Mouse (Mus musculus) midbrain, embryonic 16.5 days (tissue): Measurements from ENCODE around the gene Rab31. TPM values are rescaled to one million over a fixed set of nuclear protein-coding genes. Genes with fewer than 3 reads are reported as not detected.

Source experiments
- ATAC-seq: fragments of 200-750 bp; cut with Nextera tagmentation; 2 replicates; pipeline ENCODE4 v1.8.0; 2017; ENCODE audit warnings: moderate TSS enrichment
- H3K27ac ChIP-seq: fragments of 300-500 bp; sonication (generic); 2 replicates; pipeline ENCODE4 v1.5.1; 2014; ENCODE audit warnings: mild to moderate bottlenecking, low read length, mixed read lengths
- H3K27me3 ChIP-seq: fragments of 300-500 bp; sonication (generic); 2 replicates; pipeline ENCODE4 v1.6.1; 2014; ENCODE audit warnings: low read depth, low read length, mixed read lengths; ENCODE audit not compliant: control insufficient read depth, insufficient read depth
- H3K36me3 ChIP-seq: fragments of 300-500 bp; sonication (generic); 2 replicates; pipeline ENCODE4 v1.6.1; 2014; ENCODE audit warnings: mild to moderate bottlenecking, low read length, moderate library complexity, mixed read lengths; ENCODE audit not compliant: control insufficient read depth, insufficient read depth
- H3K4me1 ChIP-seq: fragments of 300-500 bp; sonication (generic); 2 replicates; pipeline ENCODE4 v1.6.1; 2014; ENCODE audit warnings: mild to moderate bottlenecking, low read length, mixed read lengths; ENCODE audit not compliant: control insufficient read depth, insufficient read depth
- H3K4me2 ChIP-seq: fragments of 300-500 bp; sonication (generic); 2 replicates; pipeline ENCODE4 v1.6.1; 2014; ENCODE audit warnings: mild to moderate bottlenecking, low read length, mixed read lengths
- H3K4me3 ChIP-seq: fragments of 300-500 bp; sonication (generic); 2 replicates; pipeline ENCODE4 v1.5.1; 2014; ENCODE audit warnings: low read depth, mild to moderate bottlenecking, low read length, moderate library complexity, mixed read lengths
- H3K9ac ChIP-seq: fragments of 300-500 bp; sonication (generic); 2 replicates; pipeline ENCODE4 v1.6.1; 2014; ENCODE audit warnings: low read depth, low read length, mixed read lengths
- H3K9me3 ChIP-seq: fragments of 300-500 bp; sonication (generic); replicated peaks from 2 replicates; pipeline ENCODE4 v1.6.1; 2014; ENCODE audit warnings: mild to moderate bottlenecking, low read length, mixed read lengths; ENCODE audit not compliant: control insufficient read depth, poor library complexity, severe bottlenecking
- WGBS: fragments of 180-500 bp; shearing (Covaris S2); extraction: QIAGEN DNeasy Blood & Tissue Kit; methylation state at CpG from one replicate; pipeline ENCODE4 v1.1.7; 2014; 5-methylcytosine and 5-hydroxymethylcytosine counted together
- polyA plus RNA-seq: library from polyadenylated mRNA; unstranded; fragments of >200 nt; fragmentation: Nextera tagmentation; extraction: Ambion mirVana; gene quantifications from 2 replicates; pipeline ENCODE4 v1.2.1, GENCODE M21; 2015

The Rab31 gene
- polyA plus RNA-seq, 1 experiment from 2014 or later: 79.4 TPM

- ATAC-seq: no peak
- H3K4me1 ChIP-seq: no peaks in the 10 kb centered on the region
- H3K27ac ChIP-seq: no peak overlapping the region
- H3K27me3 ChIP-seq: no peaks in the 10 kb centered on the region
- no peak overlapping the region for H3K4me3 ChIP-seq
- H3K4me2 ChIP-seq: no peak overlapping the region
- no peaks in the 10 kb centered on the region for H3K36me3 ChIP-seq
- H3K9ac ChIP-seq: no peak overlapping the region
- H3K9me3 ChIP-seq: no peaks in the 10 kb centered on the region; the same call in 1 of the 2 replicates
- WGBS: 84% methylated on average over 3 of the region's 3 CpGs
These were observed 96.6 kb downstream of the Rab31 start for GRCm38 (mm10) chr17:65675985-65676384.

GRCm38 (mm10) chr17:65674710-65675171 is 97.8 kb downstream of the Rab31 start:
- Histone ChIP-seq H3K4me2 (no peak overlapping the region), H3K27me3 (no peaks in the 10 kb centered on the region), H3K9ac (no peak overlapping the region), H3K36me3 (no peaks in the 10 kb centered on the region), H3K9me3 (no peaks in the 10 kb centered on the region; the same call in 1 of the 2 replicates), H3K4me1 (no peaks in the 10 kb centered on the region), H3K4me3 (no peak overlapping the region), H3K27ac (no peak overlapping the region)
- no peak for ATAC-seq
- 40% methylated on average over 1 of the region's 1 CpGs for WGBS

GRCm38 (mm10) chr17:65672926-65673325 is 99.6 kb downstream of the Rab31 start:
- H3K4me1 ChIP-seq: no peaks in the 10 kb centered on the region
- ATAC-seq: no peak

GRCm38 (mm10) chr17:65669061-65669460 is 103.5 kb downstream of the Rab31 start:
- Histone ChIP-seq H3K9ac (no peak overlapping the region), H3K9me3 (no peaks in the 10 kb centered on the region; the same call in 1 of the 2 replicates), H3K4me3 (no peak overlapping the region), H3K27ac (no peak overlapping the region), H3K27me3 (no peaks in the 10 kb centered on the region), H3K4me1 (no peaks in the 10 kb centered on the region), H3K4me2 (no peak overlapping the region), H3K36me3 (no peaks in the 10 kb centered on the region)
- 94% methylated on average over 4 of the region's 4 CpGs for WGBS
- ATAC-seq: no peak

More at GRCm38 (mm10) chr17:65672926-65673325, 99.6 kb downstream of the Rab31 start:
- Histone ChIP-seq H3K27me3 (no peaks in the 10 kb centered on the region), H3K36me3 (no peaks in the 10 kb centered on the region), H3K9me3 (no peaks in the 10 kb centered on the region; the same call in 1 of the 2 replicates), H3K4me3 (no peak overlapping the region), H3K4me2 (no peak overlapping the region), H3K27ac (no peak overlapping the region), H3K9ac (no peak overlapping the region)
- 96% methylated on average over 7 of the region's 7 CpGs for WGBS

DNA sequence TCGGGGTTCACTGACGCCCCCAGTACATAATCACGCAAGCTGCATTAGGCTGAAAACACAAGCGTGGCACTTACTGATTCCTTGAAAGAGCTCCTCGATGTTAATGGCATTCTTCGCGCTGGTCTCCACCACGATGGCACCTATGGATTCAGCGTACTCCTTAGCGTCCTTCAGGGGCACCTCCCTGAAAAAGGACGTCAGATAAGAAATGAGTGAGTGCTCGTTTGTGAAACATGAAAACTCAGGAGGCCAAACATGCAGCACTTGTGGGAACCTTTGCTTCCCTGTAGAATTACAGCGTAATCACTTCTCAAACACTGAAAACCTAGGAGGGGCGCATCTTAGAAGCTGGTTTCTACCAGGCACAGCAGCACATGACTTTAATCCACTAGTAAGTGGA is 104.8 kb downstream of the Rab31 start:
- no peak for ATAC-seq
- Histone ChIP-seq H3K9ac (no peak overlapping the region), H3K9me3 (no peaks in the 10 kb centered on the region), H3K36me3 (no peaks in the 10 kb centered on the region), H3K4me3 (no peak overlapping the region), H3K4me2 (no peak overlapping the region), H3K4me1 (0 out of 2 replicates have a peak, but pooled peaks cover 3% of the 10 kb centered on the region), H3K27ac (no peak overlapping the region), H3K27me3 (no peaks in the 10 kb centered on the region)
- 82% methylated on average over 14 of the region's 14 CpGs for WGBS

- H3K36me3 ChIP-seq: no peaks in the 10 kb centered on the region
- H3K27ac ChIP-seq: no peak overlapping the region
- no peak overlapping the region for H3K4me3 ChIP-seq
- H3K9ac ChIP-seq: no peak overlapping the region
- ATAC-seq: no peak
- 88% methylated on average over 17 of the region's 17 CpGs for WGBS
- H3K27me3 ChIP-seq: no peaks in the 10 kb centered on the region
- no peaks in the 10 kb centered on the region for H3K9me3 ChIP-seq
- H3K4me1 ChIP-seq: 0 out of 2 replicates have a peak, but pooled peaks cover 3% of the 10 kb centered on the region
- H3K4me2 ChIP-seq: no peak overlapping the region
These were observed 106.0 kb downstream of the Rab31 start for GRCm38 (mm10) chr17:65666388-65667161.

DNA sequence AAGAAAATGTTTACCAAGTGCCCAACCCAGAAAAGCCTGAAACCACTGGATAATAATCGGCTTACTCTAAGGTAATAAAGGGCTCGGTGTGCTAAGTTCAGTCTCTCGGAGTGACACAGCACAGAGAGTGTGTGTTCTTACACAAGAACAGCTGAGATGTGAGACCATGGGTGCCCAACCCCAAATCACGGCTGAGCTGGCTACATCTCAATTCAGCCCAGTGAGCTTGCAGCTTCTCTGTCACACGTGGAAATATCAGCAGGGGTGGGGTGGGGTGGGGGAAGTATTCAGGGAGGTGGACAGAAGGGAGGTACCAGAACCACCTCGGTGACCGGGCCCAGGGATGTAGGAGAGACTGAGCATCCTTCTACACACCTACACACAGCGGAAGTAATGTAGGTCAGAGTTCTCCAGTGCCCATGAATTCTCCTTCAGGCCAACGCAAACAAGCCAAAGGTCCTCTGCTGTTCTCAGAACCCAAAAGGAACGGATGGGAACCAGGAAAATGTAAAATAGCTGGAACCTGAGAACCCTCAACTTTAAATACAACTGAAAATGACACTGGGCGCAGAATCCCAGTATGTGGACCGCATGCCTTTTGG is 106.7 kb downstream of the Rab31 start:
- WGBS: 92% methylated on average over 12 of the region's 12 CpGs
- no peak for ATAC-seq

DNA sequence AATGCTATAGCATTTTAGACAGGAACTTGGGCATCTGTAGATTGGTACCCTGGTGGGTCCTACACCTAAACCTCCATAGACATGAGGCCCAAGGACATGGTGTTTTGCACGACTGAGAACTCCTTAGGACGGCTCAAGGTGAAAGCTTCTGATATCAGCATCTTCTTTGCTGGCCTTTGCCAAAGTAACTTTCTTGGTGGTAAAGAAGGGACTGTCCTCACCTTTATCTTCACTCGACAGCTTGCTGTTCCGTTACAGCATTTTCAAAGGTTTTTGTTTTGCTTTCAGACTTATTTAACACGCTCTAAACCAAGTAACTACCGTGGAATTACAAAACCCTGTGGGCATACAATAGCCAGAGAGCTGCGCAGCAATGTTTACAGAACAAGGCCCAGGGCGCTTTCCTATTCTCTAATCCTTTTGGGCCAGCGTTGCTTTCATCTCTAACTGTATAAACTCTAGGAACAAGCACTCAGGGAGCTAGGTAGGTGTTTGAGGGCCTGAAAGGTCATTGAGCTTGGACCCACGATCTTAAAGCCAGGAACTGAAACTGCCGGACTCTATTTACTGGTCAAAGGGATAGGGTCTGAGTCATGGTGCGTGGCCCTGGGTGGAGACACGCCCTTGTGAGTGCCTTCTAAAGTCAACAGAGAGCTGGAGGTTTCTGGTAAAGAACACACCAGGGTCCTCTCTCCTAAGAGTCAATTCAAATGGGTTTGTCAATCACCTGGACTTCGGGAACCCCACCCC is 109.0 kb downstream of the Rab31 start:
- Histone ChIP-seq H3K4me1 (0 out of 2 replicates have a peak, but pooled peaks cover 3% of the 10 kb centered on the region), H3K27me3 (no peaks in the 10 kb centered on the region), H3K9ac (no peak overlapping the region), H3K36me3 (no peaks in the 10 kb centered on the region), H3K4me2 (no peak overlapping the region), H3K4me3 (no peak overlapping the region), H3K9me3 (no peaks in the 10 kb centered on the region), H3K27ac (no peak overlapping the region)
- 70% methylated on average over 14 of the region's 14 CpGs for WGBS
- ATAC-seq: no peak

More for the DNA sequence above, 106.7 kb downstream of the Rab31 start:
- no peaks in the 10 kb centered on the region for H3K36me3 ChIP-seq
- no peak overlapping the region for H3K9ac ChIP-seq
- H3K4me2 ChIP-seq: no peak overlapping the region
- H3K4me1 ChIP-seq: 0 out of 2 replicates have a peak, but pooled peaks cover 3% of the 10 kb centered on the region
- H3K27me3 ChIP-seq: no peaks in the 10 kb centered on the region
- no peak overlapping the region for H3K4me3 ChIP-seq
- no peaks in the 10 kb centered on the region for H3K9me3 ChIP-seq
- no peak overlapping the region for H3K27ac ChIP-seq
